Mouse (Mus musculus) G1E (cell line): ENCODE data around the gene Smchd1.

Experiments
- CTCF ChIP-seq: IDR thresholded peaks from 2 replicates; pipeline ENCODE4 v1.5.1; 2012; ENCODE audit warnings: low read depth, low read length, inconsistent platforms, mixed read lengths
- TAL1 ChIP-seq: conservative IDR thresholded peaks from 2 replicates; pipeline ENCODE4 v1.6.1; 2012; ENCODE audit warnings: low read depth, low read length, inconsistent platforms, mixed read lengths

DNA sequence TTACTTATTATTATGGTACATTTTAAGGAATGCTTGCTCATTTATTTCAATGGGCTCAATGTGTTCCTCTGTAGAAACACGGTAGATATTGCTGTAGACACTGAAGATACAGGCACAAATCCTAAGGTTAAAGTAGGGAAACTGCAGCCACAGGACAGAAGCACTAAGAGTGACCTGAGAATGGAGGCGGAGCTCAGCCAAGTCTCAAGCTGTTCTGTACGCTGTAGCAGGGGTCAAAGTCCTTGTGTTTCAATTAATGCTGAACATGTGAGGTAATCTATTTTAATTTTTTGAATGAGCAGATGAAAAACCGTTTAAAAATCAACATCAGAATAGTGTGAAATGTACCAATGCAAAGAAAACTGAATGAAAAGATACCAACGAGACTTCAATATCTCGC, 31.9 kb downstream of the Smchd1 start:
- TF ChIP-seq CTCF (no peak), TAL1 (no peak)
